11 mouse cellular contexts compared by ENCODE assay signal in the genomic region with DNA sequence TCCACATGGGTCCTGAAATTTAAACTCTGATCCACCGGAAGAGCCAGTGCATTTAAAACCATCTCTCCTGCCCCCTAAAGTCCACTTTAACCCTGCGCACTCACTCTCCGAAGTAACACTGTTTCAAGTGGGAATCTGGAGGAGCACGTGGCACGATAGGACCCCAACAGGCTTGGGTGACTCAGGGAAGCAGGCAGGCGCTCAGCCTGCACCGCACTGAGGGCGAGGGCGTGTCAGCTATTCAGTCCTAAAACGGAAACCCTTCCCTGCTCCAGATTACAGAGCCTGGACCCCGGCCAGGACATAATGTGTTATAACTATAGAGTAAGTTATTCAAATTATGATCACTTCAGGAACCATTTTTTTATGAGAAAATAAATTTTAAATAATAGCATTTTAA. TPM values are rescaled to one million over a fixed set of nuclear protein-coding genes. Genes with fewer than 3 reads are reported as not detected.
A peak's percentile ranks its signal among the peaks of the same experiment; 100 is the strongest.
DNase-seq lines count a peak whose midpoint lies in the region; ATAC-seq lines count a peak whose summit lies in the region.
"Had no signal": no experiment of that assay in that cellular context is flagged by ENCODE, and none has a peak within 500 bp of the region (broad histone marks: within the 10 kb centered on the region; RNA-seq: fewer than 3 reads in every experiment).

No protein-coding gene starts in this region.

- peak overlapping the region; percentile 49; the same call in 1 of the 2 replicates for H3K27ac ChIP-seq in heart, embryonic 16.5 days (ENCODE audit: low read length)
- H3K27ac ChIP-seq: forebrain, embryonic 12.5 days; hindbrain, embryonic 13.5 days; liver, embryonic 14.5 days had no signal

- peaks cover 7% of the 10 kb centered on the region; the same call in 1 of the 2 replicates for H3K9me3 ChIP-seq in heart, embryonic 16.5 days (replicated peaks; ENCODE audit: control insufficient read depth, low read length)
- H3K9me3 ChIP-seq: forebrain, embryonic 12.5 days; hindbrain, embryonic 13.5 days had no signal

- no peak overlapping the region for H3K4me3 ChIP-seq in heart, embryonic 16.5 days (ENCODE audit: low read length)
- H3K4me3 ChIP-seq: forebrain, embryonic 12.5 days; hindbrain, embryonic 13.5 days had no signal

- H3K4me2 ChIP-seq in heart, embryonic 16.5 days (ENCODE audit: low read depth, low read length): no peak overlapping the region
- H3K4me2 ChIP-seq: forebrain, embryonic 12.5 days; hindbrain, embryonic 13.5 days had no signal

- DNase-seq in adrenal gland, adult (ENCODE audit: inconsistent age in 2 of 2, low spot score in 1 of 2): peak; percentile 31 to 43
- DNase-seq in adrenal gland, adult 2 months: no peak
- peak; percentile 24 for DNase-seq in MN1 (ENCODE audit: low spot score)
- DNase-seq in large intestine, adult 2 months (ENCODE audit: low read depth, low spot score): peak; percentile 47
- DNase-seq in urinary bladder, postnatal 10 days (ENCODE audit: low spot score): no peak
- DNase-seq in T-cell, adult 2 months (ENCODE audit: low spot score): no peak
- no peak for DNase-seq in layer of hippocampus, postnatal 36 days

- no peak overlapping the region for H3K9ac ChIP-seq in heart, embryonic 16.5 days (ENCODE audit: low read length)
- H3K9ac ChIP-seq: forebrain, embryonic 12.5 days; hindbrain, embryonic 13.5 days; liver, embryonic 14.5 days had no signal

- peak; percentile 69; the same call in 1 of the 2 replicates for ATAC-seq in heart, embryonic 16.5 days (replicated peaks; ENCODE audit: extremely low read depth, insufficient read depth, low FRiP score)

- WGBS in heart, embryonic 16.5 days: 21% methylated on average over 11 of the region's 11 CpGs
- 20% methylated on average over 11 of the region's 11 CpGs for WGBS in large intestine, adult 2 months

- H3K4me1 ChIP-seq in heart, embryonic 16.5 days (ENCODE audit: control insufficient read depth, insufficient read depth, low read length): peaks cover 22% of the 10 kb centered on the region

- H3K27me3 ChIP-seq in heart, embryonic 16.5 days (ENCODE audit: control insufficient read depth, insufficient read depth, low read length): no peaks in the 10 kb centered on the region

- no peaks in the 10 kb centered on the region for H3K36me3 ChIP-seq in heart, embryonic 16.5 days (ENCODE audit: control insufficient read depth, insufficient read depth)
- H3K36me3 ChIP-seq: forebrain, embryonic 12.5 days; hindbrain, embryonic 13.5 days had no signal

RNA-seq across cellular contexts. Expression of a gene that starts 29.4 kb away (rescaled TPM):
- 100 to 1,000 TPM in 1 of 2 experiments, 10 to 100 TPM in 1; 97.7 to 103 TPM for total RNA-seq in adrenal gland, adult 2 months (2021)
- 84.5 and 107 TPM in 2 replicates for polyA plus RNA-seq in adrenal gland, adult 2 months (2012; rRNA removed)
- 57.7 and 63.8 TPM in 2 replicates for polyA plus RNA-seq in heart, embryonic 16.5 days (2015; fragmentation: Nextera tagmentation; extraction: Ambion mirVana)
- polyA plus RNA-seq in large intestine, adult 2 months (2012; rRNA removed): 60.8 and 69.6 TPM in 2 replicates
- 10 to 100 TPM; 62.0 to 63.1 TPM for total RNA-seq in layer of hippocampus, postnatal 36 days (2021)

RNA-seq across cellular contexts. Expression of a gene that starts 42.4 kb away (rescaled TPM):
- 10 to 100 TPM; 24.0 to 35.0 TPM for total RNA-seq in adrenal gland, adult 2 months (2021)
- polyA plus RNA-seq in adrenal gland, adult 2 months (2012; rRNA removed): 7.3 and 8.5 TPM in 2 replicates
- polyA plus RNA-seq in heart, embryonic 16.5 days (2015; fragmentation: Nextera tagmentation; extraction: Ambion mirVana): 141 and 142 TPM in 2 replicates
- 3.6 and 4.1 TPM in 2 replicates for polyA plus RNA-seq in large intestine, adult 2 months (2012; rRNA removed)
- total RNA-seq in layer of hippocampus, postnatal 36 days (2021): 100 to 1,000 TPM; 279 to 294 TPM

Comparison
In these comparisons a context has a peak if more than half of its experiments do, and no peak if none do; other contexts are left out.
1. DNase-seq: peak in adrenal gland, adult (2 of 2), MN1 (single experiment) and large intestine, adult 2 months (single experiment); none in adrenal gland, adult 2 months (single experiment), urinary bladder, postnatal 10 days (single experiment), T-cell, adult 2 months (single experiment) and layer of hippocampus, postnatal 36 days (0 of 2).
2. RNA of a gene that starts 42.4 kb away (polyA plus RNA-seq): 141 to 142 TPM in heart, embryonic 16.5 days; 7.3 to 8.5 TPM in adrenal gland, adult 2 months and 3.6 to 4.1 TPM in large intestine, adult 2 months; every median in the first group is over 10 times any median in the second.